ENCODE assay signal across 28 mouse cellular contexts in genomic region chr10:78363366-78363765, GRCm38 (mm10).
"Had no signal": no experiment of that assay in that cellular context is flagged by ENCODE, and none has a peak within 500 bp of the region (broad histone marks: within the 10 kb centered on the region; RNA-seq: fewer than 3 reads in every experiment).

No protein-coding gene starts in this region.

- H3K4me3 ChIP-seq: limb, embryonic 10.5 days; limb, embryonic 12.5 days; limb, embryonic 13.5 days; limb, embryonic 15.5 days; liver, embryonic 12.5 days; liver, embryonic 13.5 days; liver, embryonic 15.5 days; lung, embryonic 15.5 days; megakaryocyte, embryonic 14.5 days; midbrain, embryonic 10.5 days; midbrain, embryonic 12.5 days; midbrain, embryonic 13.5 days; midbrain, embryonic 15.5 days; myocyte; neural tube, embryonic 12.5 days had no signal

- H3K9me3 ChIP-seq: limb, embryonic 10.5 days; limb, embryonic 12.5 days; limb, embryonic 13.5 days; limb, embryonic 15.5 days; liver, embryonic 12.5 days; liver, embryonic 13.5 days; liver, embryonic 15.5 days; lung, embryonic 15.5 days; midbrain, embryonic 10.5 days; midbrain, embryonic 12.5 days; midbrain, embryonic 13.5 days; midbrain, embryonic 15.5 days; neural tube, embryonic 12.5 days had no signal

- DNase-seq: left cerebral cortex, postnatal 4 days; liver; liver, embryonic 13.5 days; liver, postnatal 0 days; lung, adult 18-20 months; lung, adult 2 months; lung, embryonic 14.5 days; lung, postnatal 14 days; lung, postnatal 4 days; midbrain, embryonic 14.5 days had no signal

- ATAC-seq: liver, embryonic 12.5 days; liver, postnatal 0 days; midbrain, embryonic 13.5 days; midbrain, embryonic 15.5 days; midbrain, embryonic 16.5 days had no signal

- H3K27ac ChIP-seq: limb, embryonic 10.5 days; limb, embryonic 12.5 days; limb, embryonic 13.5 days; limb, embryonic 15.5 days; liver, embryonic 12.5 days; liver, embryonic 13.5 days; liver, embryonic 14.5 days; liver, embryonic 15.5 days; lung, embryonic 15.5 days; midbrain, embryonic 10.5 days; midbrain, embryonic 12.5 days; midbrain, embryonic 13.5 days; midbrain, embryonic 15.5 days; neural tube, embryonic 12.5 days had no signal

- H3K27me3 ChIP-seq: limb, embryonic 12.5 days; limb, embryonic 13.5 days; limb, embryonic 15.5 days; lung, embryonic 15.5 days; megakaryocyte, embryonic 14.5 days; midbrain, embryonic 12.5 days; midbrain, embryonic 13.5 days; midbrain, embryonic 15.5 days; neural tube, embryonic 12.5 days had no signal

- H3K9ac ChIP-seq: limb, embryonic 12.5 days; limb, embryonic 13.5 days; limb, embryonic 15.5 days; liver, embryonic 12.5 days; liver, embryonic 13.5 days; liver, embryonic 14.5 days; liver, embryonic 15.5 days; liver, postnatal 0 days; lung, embryonic 14.5 days; lung, embryonic 15.5 days; midbrain, embryonic 12.5 days; midbrain, embryonic 13.5 days; midbrain, embryonic 15.5 days; neural tube, embryonic 12.5 days had no signal

- H3K4me1 ChIP-seq: midbrain, embryonic 15.5 days; neural tube, embryonic 12.5 days had no signal

- H3K36me3 ChIP-seq: limb, embryonic 10.5 days; limb, embryonic 12.5 days; limb, embryonic 13.5 days; limb, embryonic 15.5 days; liver, embryonic 12.5 days; liver, embryonic 13.5 days; liver, embryonic 15.5 days; lung, embryonic 15.5 days; midbrain, embryonic 10.5 days; midbrain, embryonic 12.5 days; midbrain, embryonic 13.5 days; midbrain, embryonic 15.5 days; neural tube, embryonic 12.5 days had no signal

- H3K4me2 ChIP-seq: limb, embryonic 12.5 days; limb, embryonic 13.5 days; limb, embryonic 15.5 days; liver, embryonic 11.5 days; liver, embryonic 12.5 days; liver, embryonic 13.5 days; liver, embryonic 15.5 days; lung, embryonic 14.5 days; lung, embryonic 15.5 days; midbrain, embryonic 11.5 days; midbrain, embryonic 12.5 days; midbrain, embryonic 13.5 days; midbrain, embryonic 15.5 days; neural tube, embryonic 12.5 days had no signal
